Mouse (Mus musculus): ENCODE results near the gene Itga9.

The Itga9 gene

GRCm38 (mm10) chr9:118763646-118764045, 157.2 kb downstream of the Itga9 start:
- in situ Hi-C loops (cut with MseI, MboI): no loop called here

GRCm38 (mm10) chr9:118765059-118765458, 158.6 kb downstream of the Itga9 start:
- in situ Hi-C loops (cut with MseI, MboI): no loop called here

GRCm38 (mm10) chr9:118767008-118767407, 160.5 kb downstream of the Itga9 start:
- in situ Hi-C loops (cut with MseI, MboI): no loop called here

- in situ Hi-C loops (cut with MseI, MboI): no loop called here
These were observed 162.1 kb downstream of the Itga9 start for GRCm38 (mm10) chr9:118768596-118768995.

GRCm38 (mm10) chr9:118770366-118770765, 163.9 kb downstream of the Itga9 start:
- in situ Hi-C loops (cut with MseI, MboI): no loop called here

- in situ Hi-C loops (cut with MseI, MboI): no loop called here
These were observed 168.2 kb downstream of the Itga9 start for GRCm38 (mm10) chr9:118774676-118775075.

- in situ Hi-C loops (cut with MseI, MboI): no loop called here
These were observed 170.5 kb downstream of the Itga9 start for GRCm38 (mm10) chr9:118776880-118777438.

GRCm38 (mm10) chr9:118778596-118778995, 172.1 kb downstream of the Itga9 start:
- in situ Hi-C loops (cut with MseI, MboI): no loop called here

GRCm38 (mm10) chr9:118784621-118785020, 178.1 kb downstream of the Itga9 start:
- in situ Hi-C loops (cut with MseI, MboI): no loop called here

GRCm38 (mm10) chr9:118785816-118786215, 179.3 kb downstream of the Itga9 start:
- in situ Hi-C loops (cut with MseI, MboI): no loop called here

GRCm38 (mm10) chr9:118788869-118789281, 182.4 kb downstream of the Itga9 start:
- in situ Hi-C loops (cut with MseI, MboI): no loop called here

GRCm38 (mm10) chr9:118791231-118791630, 184.7 kb downstream of the Itga9 start:
- in situ Hi-C loops (cut with MseI, MboI): no loop called here

GRCm38 (mm10) chr9:118793151-118793785, 186.8 kb downstream of the Itga9 start:
- in situ Hi-C loops (cut with MseI, MboI): no loop called here

GRCm38 (mm10) chr9:118794668-118795067, 188.2 kb downstream of the Itga9 start:
- in situ Hi-C loops (cut with MseI, MboI): no loop called here

- in situ Hi-C loops (cut with MseI, MboI): no loop called here
These were observed 188.8 kb downstream of the Itga9 start for GRCm38 (mm10) chr9:118795304-118795703.

GRCm38 (mm10) chr9:118799105-118799504, 192.6 kb downstream of the Itga9 start:
- in situ Hi-C loops (cut with MseI, MboI): no loop called here

GRCm38 (mm10) chr9:118801176-118801909, 194.9 kb downstream of the Itga9 start:
- in situ Hi-C loops (cut with MseI, MboI): no loop called here

- in situ Hi-C loops (cut with MseI, MboI): no loop called here
These were observed 195.4 kb downstream of the Itga9 start for GRCm38 (mm10) chr9:118801910-118802287.

- in situ Hi-C loops (cut with MseI, MboI): no loop called here
These were observed 195.9 kb downstream of the Itga9 start for GRCm38 (mm10) chr9:118802380-118802779.

GRCm38 (mm10) chr9:118805740-118806139, 199.2 kb downstream of the Itga9 start:
- in situ Hi-C loops (cut with MseI, MboI): no loop called here

- in situ Hi-C loops (cut with MseI, MboI): no loop called here
These were observed 201.2 kb downstream of the Itga9 start for GRCm38 (mm10) chr9:118807669-118808068.

- in situ Hi-C loops (cut with MseI, MboI): no loop called here
These were observed 205.7 kb downstream of the Itga9 start for GRCm38 (mm10) chr9:118812221-118812620.

- in situ Hi-C loops (cut with MseI, MboI): no loop called here
These were observed 207.0 kb downstream of the Itga9 start for GRCm38 (mm10) chr9:118813492-118813891.
